ENCODE assay signal across 29 mouse cellular contexts in the genomic region with DNA sequence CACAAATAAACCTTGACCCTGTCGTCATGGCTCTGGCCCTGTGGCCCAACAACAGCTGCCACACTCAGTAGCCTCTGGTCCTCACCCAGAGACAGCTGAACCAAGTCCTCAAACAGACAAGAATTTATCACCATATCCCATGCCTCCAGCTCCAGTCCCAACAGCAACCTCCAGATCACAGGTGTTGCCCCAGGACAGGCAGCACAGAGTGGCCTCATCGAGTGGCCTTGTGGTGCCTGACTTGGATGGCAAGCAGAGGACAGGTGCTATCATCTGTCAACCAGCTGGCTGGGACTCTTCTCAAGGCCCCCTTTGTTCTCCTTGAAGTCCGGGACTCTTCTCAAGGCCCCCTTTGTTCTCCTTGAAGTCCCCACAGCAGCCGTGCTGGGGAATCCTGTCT. TPM values are rescaled to one million over a fixed set of nuclear protein-coding genes. Genes with fewer than 3 reads are reported as not detected.
DNase-seq lines count a peak whose midpoint lies in the region; ATAC-seq and TF ChIP-seq lines count a peak whose summit lies in the region.
"Had no signal": no experiment of that assay in that cellular context is flagged by ENCODE, and none has a peak within 500 bp of the region (broad histone marks: within the 10 kb centered on the region; RNA-seq: fewer than 3 reads in every experiment).

No protein-coding gene starts in this region.

- no peak overlapping the region for H3K9ac ChIP-seq in hindbrain, embryonic 16.5 days (ENCODE audit: low read depth, low read length)
- H3K9ac ChIP-seq in limb, embryonic 15.5 days = no peak overlapping the region
- no peak overlapping the region for H3K9ac ChIP-seq in heart, adult 2 months (ENCODE audit: low read depth, low read length)
- H3K9ac ChIP-seq: forebrain, embryonic 12.5 days; liver, embryonic 15.5 days; lung, embryonic 15.5 days; midbrain, embryonic 15.5 days had no signal

- ATAC-seq in hindbrain, embryonic 16.5 days = no peak
- peak; percentile 82 for ATAC-seq in limb, embryonic 15.5 days (ENCODE audit: insufficient number of reproducible peaks, low FRiP score, low TSS enrichment, low read depth)
- ATAC-seq: inflammation-experienced regulatory T-cells, adult 6 months; midbrain, embryonic 15.5 days had no signal

- H3K4me3 ChIP-seq in hindbrain, embryonic 10.5 days = no peak overlapping the region
- no peak overlapping the region for H3K4me3 ChIP-seq in hindbrain, embryonic 16.5 days (ENCODE audit: low read length)
- no peak overlapping the region for H3K4me3 ChIP-seq in limb, embryonic 15.5 days
- no peak overlapping the region for H3K4me3 ChIP-seq in heart, adult 2 months
- H3K4me3 ChIP-seq: forebrain, embryonic 12.5 days; heart, embryonic 10.5 days; liver, embryonic 15.5 days; lung, embryonic 15.5 days; midbrain, embryonic 15.5 days had no signal

- H3K36me3 ChIP-seq in hindbrain, embryonic 10.5 days = peaks cover 25% of the 10 kb centered on the region
- H3K36me3 ChIP-seq in hindbrain, embryonic 16.5 days (ENCODE audit: control insufficient read depth, insufficient read depth, low read length) = peaks cover 3% of the 10 kb centered on the region
- H3K36me3 ChIP-seq in limb, embryonic 15.5 days = peaks cover 16% of the 10 kb centered on the region
- H3K36me3 ChIP-seq in heart, adult 2 months (ENCODE audit: control insufficient read depth, insufficient read depth, low read length) = no peaks in the 10 kb centered on the region
- H3K36me3 ChIP-seq: liver, embryonic 15.5 days; midbrain, embryonic 15.5 days had no signal

- WGBS in hindbrain, embryonic 10.5 days = 43% methylated on average over 4 of the region's 4 CpGs
- WGBS in hindbrain, embryonic 16.5 days = 39% methylated on average over 4 of the region's 4 CpGs
- 56% methylated on average over 4 of the region's 4 CpGs for WGBS in limb, embryonic 15.5 days
- 79% methylated on average over 4 of the region's 4 CpGs for WGBS in heart, adult 2 months

- H3K27ac ChIP-seq in hindbrain, embryonic 10.5 days = peak overlapping the region; percentile 76
- no peak overlapping the region for H3K27ac ChIP-seq in hindbrain, embryonic 16.5 days (ENCODE audit: low read depth, low read length)
- H3K27ac ChIP-seq in limb, embryonic 15.5 days = no peak overlapping the region
- no peak overlapping the region for H3K27ac ChIP-seq in heart, adult 2 months
- H3K27ac ChIP-seq: forebrain, embryonic 12.5 days; heart, embryonic 10.5 days; liver, embryonic 15.5 days; lung, embryonic 15.5 days; midbrain, embryonic 15.5 days had no signal

- TF ChIP-seq CTCF in heart, adult 2 months (IDR thresholded peaks at IDR 0.05) = no peak

- TF ChIP-seq POLR2A in heart, adult 2 months (IDR thresholded peaks at IDR 0.05; ENCODE audit: insufficient read depth, low read depth, low read length) = no peak

- TF ChIP-seq EP300 in heart, adult 2 months (IDR thresholded peaks at IDR 0.05; ENCODE audit: insufficient read depth, low read depth, low read length) = no peak

- no peak overlapping the region for H3K4me2 ChIP-seq in hindbrain, embryonic 16.5 days (ENCODE audit: low read length)
- no peak overlapping the region for H3K4me2 ChIP-seq in limb, embryonic 15.5 days
- H3K4me2 ChIP-seq: forebrain, embryonic 12.5 days; liver, embryonic 15.5 days; lung, embryonic 15.5 days; midbrain, embryonic 15.5 days had no signal

- intact Hi-C loops in heart, adult 2 months (cut with DNase I) = loop anchor here (5.0 kb wide), 2 partner anchors 34 to 104 kb away; a partner anchor contains a TSS

- H3K79me2 ChIP-seq in heart, adult 2 months (replicated peaks; ENCODE audit: control insufficient read depth, insufficient read depth, low read length) = no peaks in the 10 kb centered on the region

- no peaks in the 10 kb centered on the region for H3K27me3 ChIP-seq in hindbrain, embryonic 10.5 days (ENCODE audit: insufficient read depth, poor library complexity, severe bottlenecking)
- no peaks in the 10 kb centered on the region for H3K27me3 ChIP-seq in hindbrain, embryonic 16.5 days (replicated peaks; ENCODE audit: control insufficient read depth, insufficient read depth, low read length)
- no peaks in the 10 kb centered on the region for H3K27me3 ChIP-seq in limb, embryonic 15.5 days
- H3K27me3 ChIP-seq in heart, adult 2 months (ENCODE audit: control insufficient read depth, insufficient read depth, low read length) = no peaks in the 10 kb centered on the region
- H3K27me3 ChIP-seq: forebrain, embryonic 12.5 days; liver, embryonic 15.5 days; lung, embryonic 15.5 days; midbrain, embryonic 15.5 days had no signal

- peaks cover 17% of the 10 kb centered on the region; the same call in 1 of the 2 replicates for H3K9me3 ChIP-seq in hindbrain, embryonic 10.5 days
- H3K9me3 ChIP-seq in hindbrain, embryonic 16.5 days (ENCODE audit: control insufficient read depth, low read length) = peaks cover 2% of the 10 kb centered on the region
- H3K9me3 ChIP-seq in limb, embryonic 15.5 days = 0 out of 2 replicates have a peak, but pooled peaks cover 9% of the 10 kb centered on the region
- H3K9me3 ChIP-seq: liver, embryonic 15.5 days; lung, embryonic 15.5 days; midbrain, embryonic 15.5 days had no signal

- DNase-seq in embryo, embryonic 11 days = peak; percentile 34
- DNase-seq in embryo, embryonic 9.5 days (ENCODE audit: extremely low spot score) = no peak
- DNase-seq in hindbrain, embryonic 10.5 days (ENCODE audit: low spot score) = peak; percentile 28
- peak; percentile 37 for DNase-seq in brain, adult 2 months (ENCODE audit: low read depth, low spot score)
- no peak for DNase-seq in heart, adult 2 months
- no peak for DNase-seq in adrenal gland, postnatal 4 days (ENCODE audit: low spot score in 2 of 2)
- DNase-seq: adrenal gland, postnatal 14 days; cerebellum, adult 11 months; cerebellum, adult 9-11 months; heart, postnatal 4 days; kidney, adult 18-20 months; kidney, postnatal 4 days; liver; lung, postnatal 36 days had no signal

- peaks cover 13% of the 10 kb centered on the region for H3K4me1 ChIP-seq in hindbrain, embryonic 10.5 days (replicated peaks)
- H3K4me1 ChIP-seq in hindbrain, embryonic 16.5 days (ENCODE audit: control insufficient read depth, insufficient read depth, low read depth, low read length) = no peaks in the 10 kb centered on the region
- H3K4me1 ChIP-seq in limb, embryonic 15.5 days = peaks cover 21% of the 10 kb centered on the region
- H3K4me1 ChIP-seq in heart, adult 2 months (ENCODE audit: control insufficient read depth, insufficient read depth, low read length) = peaks cover 1% of the 10 kb centered on the region; the same call in 1 of the 2 replicates
- H3K4me1 ChIP-seq: liver, embryonic 15.5 days; megakaryocyte, embryonic 14.5 days; midbrain, embryonic 15.5 days had no signal

RNA-seq across cellular contexts. Expression of a gene that starts 31.8 kb away (rescaled TPM):
- 51.3 and 65.6 TPM in 2 replicates for polyA plus RNA-seq in hindbrain, embryonic 10.5 days (2016; fragmentation: Nextera tagmentation; extraction: Ambion mirVana)
- polyA plus RNA-seq in hindbrain, embryonic 16.5 days (2015; fragmentation: Nextera tagmentation; extraction: Ambion mirVana) = 35.3 and 44.6 TPM in 2 replicates
- polyA plus RNA-seq in limb, embryonic 15.5 days (2015; fragmentation: Nextera tagmentation; extraction: Ambion mirVana) = 33.5 and 34.1 TPM in 2 replicates
- total RNA-seq in heart, adult 2 months (2021) = 10 to 100 TPM; 25.0 to 29.6 TPM
- polyA plus RNA-seq in heart, adult 2 months (2012; rRNA removed) = 22.2 and 34.4 TPM in 2 replicates
- 10 to 100 TPM; 44.4 TPM for total RNA-seq in adrenal gland, postnatal 4 days (2021)

RNA-seq across cellular contexts. Expression of a gene that starts 50.2 kb away (rescaled TPM):
- not detected in 2 replicates for polyA plus RNA-seq in hindbrain, embryonic 10.5 days (2016; fragmentation: Nextera tagmentation; extraction: Ambion mirVana)
- polyA plus RNA-seq in hindbrain, embryonic 16.5 days (2015; fragmentation: Nextera tagmentation; extraction: Ambion mirVana) = not detected in 2 replicates
- polyA plus RNA-seq in limb, embryonic 15.5 days (2015; fragmentation: Nextera tagmentation; extraction: Ambion mirVana) = not detected in 2 replicates
- not detected for total RNA-seq in heart, adult 2 months (2021)
- polyA plus RNA-seq in heart, adult 2 months (2012; rRNA removed) = not detected in 2 replicates
- total RNA-seq in adrenal gland, postnatal 4 days (2021) = not detected
- total RNA-seq: adrenal gland, postnatal 14 days; heart, postnatal 4 days; left cerebral cortex, postnatal 14 days; neutrophil, adult 5-6 weeks had no signal
- polyA plus RNA-seq: forebrain, embryonic 12.5 days; gonadal fat pad, adult 2 months; heart, embryonic 10.5 days; heart, embryonic 16.5 days; inflammation-experienced regulatory T-cells, adult 6 months; kidney, embryonic 16.5 days; liver, embryonic 15.5 days; lung, embryonic 15.5 days; midbrain, embryonic 15.5 days; urinary bladder, adult 2 months had no signal

RNA-seq across cellular contexts. Expression of a gene that starts 59.7 kb away (rescaled TPM):
- 1.1 and 1.9 TPM in 2 replicates for polyA plus RNA-seq in hindbrain, embryonic 10.5 days (2016; fragmentation: Nextera tagmentation; extraction: Ambion mirVana)
- 2.1 and 2.4 TPM in 2 replicates for polyA plus RNA-seq in hindbrain, embryonic 16.5 days (2015; fragmentation: Nextera tagmentation; extraction: Ambion mirVana)
- 2.9 and 3.4 TPM in 2 replicates for polyA plus RNA-seq in limb, embryonic 15.5 days (2015; fragmentation: Nextera tagmentation; extraction: Ambion mirVana)
- total RNA-seq in heart, adult 2 months (2021) = 1 to 10 TPM; 2.6 TPM
- 3.2 and 4.3 TPM in 2 replicates for polyA plus RNA-seq in heart, adult 2 months (2012; rRNA removed)
- total RNA-seq in adrenal gland, postnatal 4 days (2021) = 1 to 10 TPM; 2.4 to 3.0 TPM
- total RNA-seq: left cerebral cortex, postnatal 14 days; neutrophil, adult 5-6 weeks had no signal
- polyA plus RNA-seq: inflammation-experienced regulatory T-cells, adult 6 months had no signal

Comparison
In these comparisons a context has a peak if more than half of its experiments do, and no peak if none do; other contexts are left out.
1. DNase-seq: peak in embryo, embryonic 11 days (single experiment), hindbrain, embryonic 10.5 days (single experiment) and brain, adult 2 months (single experiment); none in embryo, embryonic 9.5 days (single experiment), heart, adult 2 months (0 of 2) and adrenal gland, postnatal 4 days (0 of 2).